Mouse (Mus musculus): ENCODE results near the gene Tmprss5.

Tmprss5 gene

DNA sequence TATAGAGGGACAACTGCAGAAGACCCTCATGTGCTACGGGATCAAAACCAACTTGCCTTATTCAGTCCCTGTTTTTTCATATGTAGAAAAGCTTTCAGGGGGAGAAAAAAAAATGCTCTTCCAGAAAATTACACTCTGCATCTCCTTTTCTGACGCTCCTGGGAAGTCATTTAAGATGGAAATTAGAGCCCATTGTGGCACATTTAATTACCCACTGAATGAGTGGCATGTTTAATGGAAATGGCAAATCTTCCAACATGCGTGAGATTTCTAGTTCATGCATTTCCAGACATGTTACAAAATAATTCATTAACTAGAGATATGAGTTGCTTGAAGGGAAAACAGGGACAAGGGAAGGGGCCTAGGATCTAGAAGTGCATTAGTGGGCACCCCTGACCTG, 66.0 kb downstream of the Tmprss5 start:
- in situ Hi-C loops (cut with MboI; ENCODE audit: unreplicated experiment in 2 of 2): no loop called here
